Mouse (Mus musculus) ES-E14 (cell line): Measurements from ENCODE around the gene Bsn. TPM values are rescaled to one million over a fixed set of nuclear protein-coding genes. Genes with fewer than 3 reads are reported as not detected.

Source experiments
- DNase-seq: peaks from one replicate; pipeline ENCODE4 v3.0.0-alpha.2; 2013; ENCODE audit warnings: low read depth, low spot score
- H3K27ac ChIP-seq: 2 replicates; pipeline ENCODE4 v1.5.1; 2012; ENCODE audit warnings: low read depth, mild to moderate bottlenecking, low read length, moderate library complexity, mixed read lengths; ENCODE audit not compliant: poor library complexity, insufficient read depth, severe bottlenecking
- H3K36me3 ChIP-seq: 2 replicates; pipeline ENCODE4 v1.6.1; 2012; ENCODE audit warnings: mild to moderate bottlenecking, low read length, moderate library complexity, mixed read lengths; ENCODE audit not compliant: control insufficient read depth, poor library complexity, insufficient read depth, severe bottlenecking
- H3K4me1 ChIP-seq, 2 experiments: fragments of 150-350 bp in 1 of 2; sonication (generic) in 1 of 2; 2 replicates each; pipeline ENCODE4 v1.6.1; 2012; ENCODE audit warnings: low read length in 2 of 2, mild to moderate bottlenecking in 1 of 2, mixed read lengths in 1 of 2; ENCODE audit not compliant: control insufficient read depth in 2 of 2, insufficient read depth in 2 of 2, poor library complexity in 1 of 2
- H3K4me3 ChIP-seq, 2 experiments: fragments of 150-350 bp in 1 of 2; sonication (generic) in 1 of 2; 2 replicates each; pipeline ENCODE4 v1.5.1; 2012; ENCODE audit warnings: low read length in 2 of 2, low read depth in 1 of 2, mild to moderate bottlenecking in 1 of 2, mixed read lengths in 1 of 2; ENCODE audit not compliant: insufficient read depth in 1 of 2, poor library complexity in 1 of 2, severe bottlenecking in 1 of 2
- H3K9ac ChIP-seq: 2 replicates; pipeline ENCODE4 v1.6.1; 2012; ENCODE audit warnings: low read depth, mild to moderate bottlenecking, low read length, mixed read lengths; ENCODE audit not compliant: poor library complexity, insufficient read depth, severe bottlenecking
- H3K9me3 ChIP-seq: fragments of 150-350 bp; sonication (generic); 2 replicates; pipeline ENCODE4 v1.6.1; 2012; ENCODE audit warnings: low read depth, mild to moderate bottlenecking, low read length; ENCODE audit not compliant: control insufficient read depth, insufficient read depth
- CHD2 ChIP-seq: IDR thresholded peaks from 2 replicates; pipeline ENCODE4 v1.6.1; 2014; ENCODE audit warnings: mild to moderate bottlenecking, low read depth, low read length, inconsistent platforms
- HCFC1 ChIP-seq: IDR thresholded peaks from 2 replicates; pipeline ENCODE4 v1.6.1; 2012; ENCODE audit warnings: low read length, inconsistent platforms, borderline replicate concordance; ENCODE audit not compliant: insufficient read depth
- MAFK ChIP-seq: IDR thresholded peaks from 2 replicates; pipeline ENCODE4 v1.6.1; 2014; ENCODE audit warnings: mild to moderate bottlenecking, low read depth, low read length, inconsistent platforms; ENCODE audit not compliant: insufficient read depth
- ZC3H11A ChIP-seq: IDR thresholded peaks from 2 replicates; pipeline ENCODE4 v1.6.1; 2012; ENCODE audit warnings: low read depth, mild to moderate bottlenecking, inconsistent platforms, low read length, borderline replicate concordance
- ZNF384 ChIP-seq: IDR thresholded peaks from 2 replicates; pipeline ENCODE4 v1.6.1; 2012; ENCODE audit warnings: low read depth, low read length, inconsistent platforms
- in situ Hi-C, 2 experiments: fragments of 600-800 bp; cut with MboI; formaldehyde crosslinking; loops; one replicate each; pipeline ENCODE4 v1.15.1; 2025; ENCODE audit warnings: low sequenced_read_pairs in 2 of 2, inconsistent platforms in 1 of 2; ENCODE audit not compliant: unreplicated experiment in 2 of 2
- total RNA-seq: library from RNA; depleted of rRNA; stranded (reverse); fragments of 300-350 nt; gene quantifications from 2 replicates; pipeline ENCODE4 v1.2.3, GENCODE M21; 2012

Bsn gene
- total RNA-seq, 1 experiment: 0.45 TPM

DNA sequence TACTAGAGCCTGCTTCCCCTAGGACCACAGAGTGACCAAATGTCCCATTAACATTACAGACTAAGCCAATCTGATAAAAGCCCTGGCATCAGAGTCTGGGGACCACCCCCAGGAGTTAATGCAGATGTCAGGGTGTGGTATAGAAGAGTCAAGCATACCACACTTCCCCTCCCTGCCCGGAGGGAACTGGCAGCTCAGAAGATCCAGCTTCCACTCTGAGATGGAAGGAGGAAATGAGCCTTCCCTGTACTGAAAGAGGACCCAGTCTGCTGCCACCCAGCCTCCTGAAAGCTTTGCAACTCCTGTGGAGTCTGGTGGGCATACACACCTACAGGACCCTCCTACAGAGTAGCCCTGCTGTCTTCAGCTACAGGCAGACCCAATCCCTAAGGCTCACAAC is 135.1 kb downstream of the Bsn start:
- H3K36me3 ChIP-seq: peaks cover 24% of the 10 kb centered on the region; the same call in 1 of the 2 replicates

DNA sequence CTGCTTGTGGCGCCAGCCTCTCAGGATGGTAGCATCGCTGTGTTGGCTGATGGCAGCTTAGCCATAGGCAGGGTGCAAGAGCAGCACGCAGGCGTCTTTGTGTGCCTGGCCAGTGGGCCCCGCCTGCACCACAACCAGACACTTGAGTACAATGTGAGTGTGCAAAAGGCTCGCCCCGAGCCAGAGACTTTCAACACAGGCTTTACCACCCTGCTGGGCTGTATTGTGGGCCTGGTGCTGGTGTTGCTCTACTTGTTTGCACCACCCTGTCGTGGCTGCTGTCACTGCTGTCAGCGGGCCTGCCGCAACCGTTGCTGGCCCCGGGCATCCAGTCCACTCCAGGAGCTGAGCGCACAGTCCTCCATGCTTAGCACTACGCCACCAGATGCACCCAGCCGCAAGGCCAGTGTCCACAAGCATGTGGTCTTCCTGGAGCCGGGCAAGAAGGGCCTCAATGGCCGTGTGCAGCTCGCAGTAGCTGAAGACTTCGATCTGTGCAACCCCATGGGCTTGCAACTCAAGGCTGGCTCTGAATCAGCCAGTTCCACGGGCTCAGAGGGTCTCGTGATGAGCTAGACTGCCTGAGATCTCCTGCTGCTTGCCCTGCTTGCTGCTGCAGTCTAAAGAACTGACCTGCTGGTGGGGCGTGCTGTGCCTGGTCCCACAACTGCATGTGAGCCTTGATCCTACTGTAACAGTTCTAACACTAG is 135.7 kb downstream of the Bsn start:
- Histone ChIP-seq H3K27ac (no peak overlapping the region), H3K9me3 (no peaks in the 10 kb centered on the region), H3K4me1 (peaks cover 0 to 13% of the 10 kb centered on the region in 2 experiments; a peak in 3 of 4 replicates), H3K4me3 (peak overlapping the region; percentile 12 to 58; a peak in 2 of 4 replicates), H3K9ac (0 out of 2 replicates have a peak overlapping the region, but pooled peaks have one; percentile 22), H3K36me3 (peaks cover 24% of the 10 kb centered on the region; the same call in 1 of the 2 replicates)
- no peak for DNase-seq
- in situ Hi-C loops: no loop called here
- TF ChIP-seq HCFC1 (no peak), CHD2 (no peak), ZNF384 (no peak), ZC3H11A (no peak), MAFK (no peak)

More for the DNA sequence above, 135.1 kb downstream of the Bsn start:
- in situ Hi-C loops: no loop called here
- no peak for DNase-seq
- Histone ChIP-seq H3K27ac (no peak overlapping the region), H3K4me3 (no peak overlapping the region), H3K9ac (no peak overlapping the region), H3K9me3 (no peaks in the 10 kb centered on the region), H3K4me1 (peaks cover 0 to 13% of the 10 kb centered on the region in 2 experiments; a peak in 3 of 4 replicates)
- TF ChIP-seq HCFC1 (no peak), MAFK (no peak), ZNF384 (no peak), CHD2 (no peak), ZC3H11A (no peak)

- in situ Hi-C loops: no loop called here
- Histone ChIP-seq H3K4me1 (peaks cover 0 to 13% of the 10 kb centered on the region in 2 experiments; a peak in 3 of 4 replicates), H3K27ac (no peak overlapping the region), H3K36me3 (peaks cover 24% of the 10 kb centered on the region; the same call in 1 of the 2 replicates), H3K4me3 (peak overlapping the region; percentile 12 to 58; a peak in 3 of 4 replicates), H3K9me3 (no peaks in the 10 kb centered on the region), H3K9ac (no peak overlapping the region; the same call in 1 of the 2 replicates)
- no peak for DNase-seq
- TF ChIP-seq HCFC1: no peak
- TF ChIP-seq ZC3H11A: no peak
- no peak for TF ChIP-seq CHD2
- no peak for TF ChIP-seq ZNF384
- TF ChIP-seq MAFK: no peak
Observed at GRCm38 (mm10) chr9:108053665-108054225, 136.4 kb downstream of the Bsn start.

DNA sequence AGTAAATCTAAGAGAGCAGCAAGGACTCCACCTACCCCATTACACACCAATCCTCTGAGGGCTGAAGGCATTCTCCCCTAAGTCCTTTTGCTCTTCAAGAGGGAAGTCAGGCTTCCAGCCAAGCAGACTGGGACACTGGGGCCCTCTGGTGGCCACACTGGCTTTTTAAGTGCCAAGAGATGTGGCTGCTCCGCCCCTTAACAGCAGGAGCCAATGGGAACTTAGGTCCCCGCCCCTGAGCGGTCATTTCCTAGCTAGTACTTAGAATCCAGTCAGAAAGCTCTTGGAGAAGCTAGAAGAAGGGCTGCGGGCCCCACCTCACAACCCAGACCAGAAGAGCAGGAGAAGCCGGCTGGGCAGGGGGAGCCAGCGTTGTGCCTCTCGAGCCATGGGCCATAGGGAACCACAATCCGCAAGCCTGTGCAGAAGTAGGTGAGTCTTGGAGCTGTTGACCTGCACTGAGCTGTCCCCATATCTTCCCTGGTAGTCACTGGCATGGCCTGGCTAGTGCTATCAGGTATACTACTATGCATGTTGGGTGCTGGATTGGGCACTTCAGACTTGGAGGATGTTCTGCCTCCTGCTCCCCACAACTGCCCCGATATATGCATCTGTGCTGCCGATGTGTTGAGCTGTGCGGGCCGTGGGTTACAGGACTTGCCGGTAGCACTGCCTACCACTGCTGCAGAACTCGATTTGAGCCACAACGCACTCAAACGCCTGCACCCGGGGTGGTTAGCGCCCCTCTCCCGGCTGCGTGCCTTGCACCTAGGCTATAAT is 137.1 kb downstream of the Bsn start, which contains the start of gene Amigo3:
Gene Amigo3, plus strand, starts transcription at position 275 of the 780 bp plus-strand sequence.
- in situ Hi-C loops: no loop called here
- peak; percentile 96 for DNase-seq
- TF ChIP-seq CHD2 (no peak), ZC3H11A (peak; percentile 47; the same call in 1 of the 2 replicates)
- H3K4me1 ChIP-seq: peaks cover 0 to 14% of the 10 kb centered on the region in 2 experiments; a peak in 3 of 4 replicates
- H3K27ac ChIP-seq: no peak within 1 kb of the TSS
- peaks cover 21% of the 10 kb centered on the region; the same call in 1 of the 2 replicates for H3K36me3 ChIP-seq
- no peaks in the 10 kb centered on the region for H3K9me3 ChIP-seq
- H3K4me3 ChIP-seq: peak within 1 kb of the TSS; percentile 12 to 58; a peak in 3 of 4 replicates
- no peak within 1 kb of the TSS; the same call in 1 of the 2 replicates for H3K9ac ChIP-seq
